Comparison of ENCODE assay signal across 27 mouse cellular contexts in the genomic region with DNA sequence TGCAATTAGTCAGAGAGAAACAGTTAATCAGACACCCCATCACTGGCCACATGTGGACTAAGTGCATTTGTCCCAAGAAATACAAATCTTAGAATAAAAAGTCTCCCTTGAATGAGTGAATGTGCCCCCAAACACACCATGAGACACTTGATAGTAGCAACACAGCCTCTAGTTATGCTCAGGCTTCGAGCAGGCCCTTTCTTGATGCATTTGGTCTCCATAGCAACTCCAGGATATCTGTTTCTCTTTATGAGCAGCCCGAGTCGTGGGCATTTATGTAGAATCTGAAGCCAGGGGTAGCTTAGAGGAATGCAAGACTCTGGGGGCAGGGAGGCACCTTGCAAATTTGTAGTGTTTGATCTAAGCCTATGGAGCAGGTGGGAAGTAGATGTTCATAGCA.
DNase-seq lines count a peak whose midpoint lies in the region; ATAC-seq and TF ChIP-seq lines count a peak whose summit lies in the region.
"Had no signal": no experiment of that assay in that cellular context is flagged by ENCODE, and none has a peak within 500 bp of the region (broad histone marks: within the 10 kb centered on the region; RNA-seq: fewer than 3 reads in every experiment).

No protein-coding gene starts in this region.

- no peaks in the 10 kb centered on the region for H3K4me1 ChIP-seq in forebrain, embryonic 16.5 days (replicated peaks; ENCODE audit: control insufficient read depth, insufficient read depth, low read length)
- H3K4me1 ChIP-seq in forebrain, embryonic 10.5 days: no peaks in the 10 kb centered on the region
- no peaks in the 10 kb centered on the region for H3K4me1 ChIP-seq in hindbrain, postnatal 0 days (ENCODE audit: insufficient read depth, low read length)
- H3K4me1 ChIP-seq in hindbrain, embryonic 13.5 days (replicated peaks): peaks cover 6% of the 10 kb centered on the region; the same call in 1 of the 2 replicates
- peaks cover 6% of the 10 kb centered on the region; the same call in 1 of the 2 replicates for H3K4me1 ChIP-seq in midbrain, embryonic 16.5 days (ENCODE audit: control insufficient read depth, insufficient read depth, low read length)
- H3K4me1 ChIP-seq in midbrain, embryonic 13.5 days (replicated peaks): no peaks in the 10 kb centered on the region; the same call in 1 of the 2 replicates
- no peaks in the 10 kb centered on the region for H3K4me1 ChIP-seq in heart, embryonic 10.5 days
- H3K4me1 ChIP-seq: embryonic facial prominence, embryonic 13.5 days; limb, embryonic 12.5 days; liver, embryonic 15.5 days had no signal

- no peaks in the 10 kb centered on the region for H3K27me3 ChIP-seq in forebrain, embryonic 16.5 days (replicated peaks; ENCODE audit: control insufficient read depth, insufficient read depth, low read length)
- no peaks in the 10 kb centered on the region for H3K27me3 ChIP-seq in forebrain, embryonic 10.5 days (ENCODE audit: poor library complexity, severe bottlenecking)
- no peaks in the 10 kb centered on the region for H3K27me3 ChIP-seq in hindbrain, postnatal 0 days (ENCODE audit: insufficient read depth, low read length)
- no peaks in the 10 kb centered on the region for H3K27me3 ChIP-seq in hindbrain, embryonic 13.5 days
- no peaks in the 10 kb centered on the region for H3K27me3 ChIP-seq in midbrain, embryonic 16.5 days (ENCODE audit: control insufficient read depth, insufficient read depth, low read depth, low read length)
- no peaks in the 10 kb centered on the region for H3K27me3 ChIP-seq in midbrain, embryonic 13.5 days
- no peaks in the 10 kb centered on the region for H3K27me3 ChIP-seq in heart, embryonic 10.5 days (ENCODE audit: insufficient read depth, poor library complexity, severe bottlenecking)
- H3K27me3 ChIP-seq: embryonic facial prominence, embryonic 13.5 days; limb, embryonic 12.5 days; liver, embryonic 15.5 days; Patski had no signal

- no peak overlapping the region for H3K4me2 ChIP-seq in forebrain, embryonic 16.5 days (ENCODE audit: low read length)
- no peak overlapping the region for H3K4me2 ChIP-seq in hindbrain, postnatal 0 days (ENCODE audit: low read depth, low read length)
- H3K4me2 ChIP-seq in hindbrain, embryonic 13.5 days: no peak overlapping the region
- H3K4me2 ChIP-seq in midbrain, embryonic 16.5 days (ENCODE audit: low read length): no peak overlapping the region
- no peak overlapping the region for H3K4me2 ChIP-seq in midbrain, embryonic 13.5 days (replicated peaks)
- H3K4me2 ChIP-seq: embryonic facial prominence, embryonic 13.5 days; heart, embryonic 11.5 days; limb, embryonic 12.5 days; liver, embryonic 15.5 days; lung, embryonic 14.5 days had no signal

- no peak for DNase-seq in forebrain, embryonic 10.5 days (ENCODE audit: extremely low spot score, low spot score)
- peak; percentile 37 for DNase-seq in hindbrain, postnatal 0 days (ENCODE audit: low spot score)
- DNase-seq in brain, embryonic 14.5 days (ENCODE audit: low read depth): peak; percentile 67
- no peak for DNase-seq in heart, embryonic 10.5 days (ENCODE audit: low spot score)
- DNase-seq: adrenal gland, postnatal 10 days; gastrocnemius, postnatal 25 days; heart, adult 11 months; heart, postnatal 36 days; kidney, adult 8-10 months; kidney, postnatal 4 days; lung, embryonic 14.5 days; lung, postnatal 14 days; right cerebral cortex, postnatal 14 days; thymus, adult 18-20 months; thymus, postnatal 4 days had no signal

- H3K27ac ChIP-seq in forebrain, embryonic 16.5 days (ENCODE audit: low read length): peak overlapping the region; percentile 1; the same call in 1 of the 2 replicates
- H3K27ac ChIP-seq in forebrain, embryonic 10.5 days: no peak overlapping the region
- H3K27ac ChIP-seq in hindbrain, postnatal 0 days: no peak overlapping the region
- H3K27ac ChIP-seq in hindbrain, embryonic 13.5 days: no peak overlapping the region
- H3K27ac ChIP-seq in midbrain, embryonic 16.5 days (ENCODE audit: low read length): peak overlapping the region; percentile 54
- no peak overlapping the region for H3K27ac ChIP-seq in midbrain, embryonic 13.5 days
- H3K27ac ChIP-seq in heart, embryonic 10.5 days: no peak overlapping the region
- H3K27ac ChIP-seq: embryonic facial prominence, embryonic 13.5 days; kidney, postnatal 0 days; limb, embryonic 12.5 days; liver, embryonic 15.5 days; stomach, postnatal 0 days had no signal

- no peaks in the 10 kb centered on the region for H3K36me3 ChIP-seq in forebrain, embryonic 16.5 days (ENCODE audit: control insufficient read depth, insufficient read depth)
- H3K36me3 ChIP-seq in forebrain, embryonic 10.5 days (replicated peaks): no peaks in the 10 kb centered on the region
- no peaks in the 10 kb centered on the region for H3K36me3 ChIP-seq in hindbrain, postnatal 0 days (ENCODE audit: insufficient read depth, low read length)
- H3K36me3 ChIP-seq in hindbrain, embryonic 13.5 days: no peaks in the 10 kb centered on the region
- H3K36me3 ChIP-seq in midbrain, embryonic 16.5 days (ENCODE audit: control insufficient read depth, insufficient read depth, low read length): no peaks in the 10 kb centered on the region
- no peaks in the 10 kb centered on the region for H3K36me3 ChIP-seq in midbrain, embryonic 13.5 days
- no peaks in the 10 kb centered on the region for H3K36me3 ChIP-seq in heart, embryonic 10.5 days
- H3K36me3 ChIP-seq: embryonic facial prominence, embryonic 13.5 days; limb, embryonic 12.5 days; liver, embryonic 15.5 days had no signal

- no peaks in the 10 kb centered on the region for H3K9me3 ChIP-seq in forebrain, embryonic 16.5 days (ENCODE audit: control insufficient read depth, low read length)
- H3K9me3 ChIP-seq in forebrain, embryonic 10.5 days: no peaks in the 10 kb centered on the region
- H3K9me3 ChIP-seq in hindbrain, postnatal 0 days (ENCODE audit: low read length): no peaks in the 10 kb centered on the region
- no peaks in the 10 kb centered on the region for H3K9me3 ChIP-seq in hindbrain, embryonic 13.5 days
- H3K9me3 ChIP-seq in midbrain, embryonic 16.5 days (replicated peaks; ENCODE audit: control insufficient read depth, low read length, poor library complexity, severe bottlenecking): no peaks in the 10 kb centered on the region
- H3K9me3 ChIP-seq in midbrain, embryonic 13.5 days: no peaks in the 10 kb centered on the region
- no peaks in the 10 kb centered on the region for H3K9me3 ChIP-seq in heart, embryonic 10.5 days
- H3K9me3 ChIP-seq: embryonic facial prominence, embryonic 13.5 days; limb, embryonic 12.5 days; liver, embryonic 15.5 days had no signal

- H3K4me3 ChIP-seq in forebrain, embryonic 16.5 days (replicated peaks; ENCODE audit: low read length): no peak overlapping the region
- no peak overlapping the region for H3K4me3 ChIP-seq in forebrain, embryonic 10.5 days
- no peak overlapping the region for H3K4me3 ChIP-seq in hindbrain, postnatal 0 days (ENCODE audit: low read length)
- H3K4me3 ChIP-seq in hindbrain, embryonic 13.5 days: no peak overlapping the region
- H3K4me3 ChIP-seq in midbrain, embryonic 16.5 days (ENCODE audit: low read depth, low read length): no peak overlapping the region
- no peak overlapping the region for H3K4me3 ChIP-seq in midbrain, embryonic 13.5 days (replicated peaks)
- no peak overlapping the region for H3K4me3 ChIP-seq in heart, embryonic 10.5 days
- H3K4me3 ChIP-seq: embryonic facial prominence, embryonic 13.5 days; limb, embryonic 12.5 days; liver, embryonic 15.5 days had no signal

- no peak overlapping the region for H3K9ac ChIP-seq in forebrain, embryonic 16.5 days (replicated peaks; ENCODE audit: low read depth, low read length)
- no peak overlapping the region for H3K9ac ChIP-seq in hindbrain, postnatal 0 days (replicated peaks; ENCODE audit: low read length)
- H3K9ac ChIP-seq in hindbrain, embryonic 13.5 days: no peak overlapping the region
- H3K9ac ChIP-seq in midbrain, embryonic 16.5 days (ENCODE audit: low read depth, low read length): no peak overlapping the region
- H3K9ac ChIP-seq in midbrain, embryonic 13.5 days (replicated peaks): no peak overlapping the region
- H3K9ac ChIP-seq: embryonic facial prominence, embryonic 13.5 days; limb, embryonic 12.5 days; liver, embryonic 15.5 days; lung, embryonic 14.5 days had no signal

- TF ChIP-seq POLR2A in brain, embryonic 14.5 days (IDR thresholded peaks at IDR 0.05; ENCODE audit: borderline replicate concordance, extremely low read depth, insufficient read depth, insufficient read length, poor library complexity, severe bottlenecking): no peak

- WGBS in forebrain, embryonic 16.5 days: 33% methylated on average over 3 of the region's 3 CpGs
- WGBS in forebrain, embryonic 10.5 days: 64% methylated on average over 3 of the region's 3 CpGs
- WGBS in hindbrain, postnatal 0 days: 21% methylated on average over 3 of the region's 3 CpGs
- 15% methylated on average over 3 of the region's 3 CpGs for WGBS in hindbrain, embryonic 13.5 days
- 8% methylated on average over 3 of the region's 3 CpGs for WGBS in midbrain, embryonic 16.5 days
- 17% methylated on average over 3 of the region's 3 CpGs for WGBS in midbrain, embryonic 13.5 days
- WGBS in heart, embryonic 10.5 days: 67% methylated on average over 3 of the region's 3 CpGs

- no peak for TF ChIP-seq CTCF in hindbrain, postnatal 0 days (IDR thresholded peaks at IDR 0.05; ENCODE audit: low read depth)
- no peak for TF ChIP-seq CTCF in brain, embryonic 14.5 days (IDR thresholded peaks at IDR 0.05; ENCODE audit: borderline replicate concordance, extremely low read depth, insufficient read depth, insufficient read length)

- no peak for ATAC-seq in forebrain, embryonic 16.5 days
- ATAC-seq in hindbrain, postnatal 0 days: no peak
- no peak for ATAC-seq in hindbrain, embryonic 13.5 days (ENCODE audit: low FRiP score)
- no peak for ATAC-seq in midbrain, embryonic 16.5 days
- ATAC-seq in midbrain, embryonic 13.5 days: no peak
- ATAC-seq: intestine, embryonic 16.5 days; Patski had no signal

Comparison
In these comparisons a context has a peak if more than half of its experiments do, and no peak if none do; other contexts are left out.
1. H3K27ac ChIP-seq: peak in forebrain, embryonic 16.5 days (single experiment) and midbrain, embryonic 16.5 days (single experiment); none in forebrain, embryonic 10.5 days (single experiment), hindbrain, postnatal 0 days (single experiment), hindbrain, embryonic 13.5 days (single experiment), midbrain, embryonic 13.5 days (single experiment) and heart, embryonic 10.5 days (single experiment).
2. DNase-seq: peak in hindbrain, postnatal 0 days (single experiment) and brain, embryonic 14.5 days (single experiment); none in forebrain, embryonic 10.5 days (single experiment) and heart, embryonic 10.5 days (single experiment).